Mouse (Mus musculus) erythroblast, embryonic 14.5 days (primary cell): ENCODE data around the gene Rhog.

ENCODE experiments used
- GATA1 ChIP-seq: IDR thresholded peaks from 2 replicates; pipeline ENCODE4 v1.6.1; 2012; ENCODE audit warnings: low read length, inconsistent platforms, mixed read lengths
- TAL1 ChIP-seq: IDR thresholded peaks from 3 replicates; pipeline ENCODE4 v1.6.1; 2012; ENCODE audit warnings: low read length, inconsistent platforms, mixed read lengths

- TF ChIP-seq GATA1 (no peak), TAL1 (no peak)
Measured at GRCm38 (mm10) chr7:102292228-102292627, 36.4 kb upstream of the Rhog start.
